ENCODE assay signal across 40 mouse cellular contexts in genomic region chr10:13225377-13226063, GRCm38 (mm10). TPM values are rescaled to one million over a fixed set of nuclear protein-coding genes. Genes with fewer than 3 reads are reported as not detected.
DNase-seq lines count a peak whose midpoint lies in the region; ATAC-seq and TF ChIP-seq lines count a peak whose summit lies in the region.
"Had no signal": no experiment of that assay in that cellular context is flagged by ENCODE, and none has a peak within 500 bp of the region (broad histone marks: within the 10 kb centered on the region; RNA-seq: fewer than 3 reads in every experiment).

No protein-coding gene starts in this region.

- peak overlapping the region; percentile 67 for H3K4me3 ChIP-seq in megakaryocyte, embryonic 14.5 days (replicated peaks)
- H3K4me3 ChIP-seq in limb, embryonic 14.5 days (replicated peaks; ENCODE audit: low read length) = no peak overlapping the region
- H3K4me3 ChIP-seq: forebrain, embryonic 13.5 days; heart, embryonic 13.5 days; hindbrain, embryonic 10.5 days; hindbrain, embryonic 15.5 days; layer of hippocampus, adult 2 months; left cerebral cortex, adult 2 months had no signal

- ATAC-seq in megakaryocyte, adult 5-6 weeks (ENCODE audit: poor library complexity, severe bottlenecking) = no peak
- no peak for ATAC-seq in limb, embryonic 14.5 days (ENCODE audit: low FRiP score, low read depth)
- ATAC-seq: CD4-positive, CD25-positive, alpha-beta regulatory T cell, adult 4 months; forebrain, embryonic 13.5 days; inflammation-experienced regulatory T-cells, adult 6 months; midbrain, embryonic 16.5 days had no signal

- H3K9ac ChIP-seq in limb, embryonic 14.5 days (ENCODE audit: low read depth, low read length, severe bottlenecking) = no peak overlapping the region
- H3K9ac ChIP-seq: forebrain, embryonic 13.5 days; heart, embryonic 13.5 days; hindbrain, embryonic 15.5 days; lung, embryonic 14.5 days had no signal

- peaks cover 14% of the 10 kb centered on the region for H3K36me3 ChIP-seq in megakaryocyte, embryonic 14.5 days (replicated peaks; ENCODE audit: low read length)
- peaks cover 31% of the 10 kb centered on the region for H3K36me3 ChIP-seq in limb, embryonic 14.5 days (ENCODE audit: control insufficient read depth, insufficient read depth, low read length)
- H3K36me3 ChIP-seq: hindbrain, embryonic 15.5 days had no signal

- no peak overlapping the region for H3K4me2 ChIP-seq in limb, embryonic 14.5 days (replicated peaks; ENCODE audit: low read depth, low read length, severe bottlenecking)
- H3K4me2 ChIP-seq: forebrain, embryonic 13.5 days; heart, embryonic 13.5 days; hindbrain, embryonic 15.5 days; lung, embryonic 14.5 days; midbrain, embryonic 11.5 days had no signal

- H3K4me1 ChIP-seq in megakaryocyte, embryonic 14.5 days = peaks cover 59% of the 10 kb centered on the region
- no peaks in the 10 kb centered on the region for H3K4me1 ChIP-seq in limb, embryonic 14.5 days (ENCODE audit: control insufficient read depth, insufficient read depth, low read length)
- H3K4me1 ChIP-seq: forebrain, embryonic 13.5 days; hindbrain, embryonic 10.5 days; hindbrain, embryonic 15.5 days had no signal

- H3K27ac ChIP-seq in limb, embryonic 14.5 days (replicated peaks; ENCODE audit: low read depth, low read length) = 0 out of 2 replicates have a peak overlapping the region, but pooled peaks have one; percentile 26
- H3K27ac ChIP-seq: forebrain, embryonic 13.5 days; hindbrain, embryonic 10.5 days; hindbrain, embryonic 15.5 days; layer of hippocampus, adult 2 months; left cerebral cortex, adult 2 months had no signal

- H3K9me3 ChIP-seq in megakaryocyte, embryonic 14.5 days = no peaks in the 10 kb centered on the region
- no peaks in the 10 kb centered on the region for H3K9me3 ChIP-seq in limb, embryonic 14.5 days (ENCODE audit: control insufficient read depth, low read length)
- H3K9me3 ChIP-seq: forebrain, embryonic 13.5 days; heart, embryonic 13.5 days; hindbrain, embryonic 10.5 days; hindbrain, embryonic 15.5 days had no signal

- DNase-seq in heart, adult 11 months = peak; percentile 52
- no peak for DNase-seq in heart, postnatal 4 days
- no peak for DNase-seq in limb, embryonic 14.5 days (ENCODE audit: low spot score)
- DNase-seq in adrenal gland, postnatal 10 days = no peak
- DNase-seq in urinary bladder, postnatal 4 days (ENCODE audit: low spot score in 2 of 2) = no peak
- DNase-seq: adrenal gland, postnatal 36 days; cerebellum, adult 8-10 months; cerebellum, postnatal 25 days; heart, postnatal 10 days; kidney, adult 2 months; kidney, postnatal 36 days; lung, embryonic 14.5 days; lung, postnatal 14 days; right cerebral cortex, postnatal 4 days; thymus, postnatal 4 days had no signal

- no peak for TF ChIP-seq POLR2A in limb, embryonic 14.5 days (IDR thresholded peaks at IDR 0.05; ENCODE audit: borderline replicate concordance, extremely low read depth, insufficient read depth, insufficient read length)

- 89% methylated on average over 7 of the region's 7 CpGs for WGBS in limb, embryonic 14.5 days

- H3K27me3 ChIP-seq in megakaryocyte, embryonic 14.5 days (replicated peaks) = no peaks in the 10 kb centered on the region
- no peaks in the 10 kb centered on the region for H3K27me3 ChIP-seq in limb, embryonic 14.5 days (ENCODE audit: control insufficient read depth, insufficient read depth, low read length)
- H3K27me3 ChIP-seq: forebrain, embryonic 13.5 days; heart, embryonic 13.5 days; hindbrain, embryonic 15.5 days had no signal

RNA-seq across cellular contexts. Expression of gene Ltv1, which starts 32.6 kb away (rescaled TPM):
- 10 to 100 TPM; 29.8 to 36.1 TPM for total RNA-seq in heart, postnatal 4 days (2021)
- 1.5 and 18.6 TPM in 2 replicates for polyA plus RNA-seq in megakaryocyte, embryonic 14.5 days (2012; ENCODE audit: insufficient read depth, low replicate concordance)
- 39.0 and 45.8 TPM in 2 replicates for total RNA-seq in megakaryocyte, adult 5-6 weeks (2015)
- 34.6 and 42.4 TPM in 2 replicates for total RNA-seq in megakaryocyte, adult 5-6 weeks (2017)
- polyA plus RNA-seq in limb, embryonic 14.5 days (2012; rRNA removed) = 50.7 and 66.4 TPM in 2 replicates
- polyA plus RNA-seq in limb, embryonic 14.5 days (2014; fragmentation: Nextera tagmentation; extraction: Ambion mirVana) = 69.0 and 72.8 TPM in 2 replicates
- total RNA-seq in adrenal gland, postnatal 10 days (2021) = 10 to 100 TPM; 30.5 to 37.0 TPM

RNA-seq across cellular contexts. Expression of gene Zc2hc1b, which starts 47.7 kb away (rescaled TPM):
- total RNA-seq in heart, postnatal 4 days (2021) = not detected
- not detected in 2 replicates for polyA plus RNA-seq in megakaryocyte, embryonic 14.5 days (2012; ENCODE audit: insufficient read depth, low replicate concordance)
- not detected in 2 replicates for total RNA-seq in megakaryocyte, adult 5-6 weeks (2015)
- not detected in 2 replicates for total RNA-seq in megakaryocyte, adult 5-6 weeks (2017)
- 0.14 TPM in 1 of 2 replicates, not detected in the other for polyA plus RNA-seq in limb, embryonic 14.5 days (2012; rRNA removed)
- not detected in 2 replicates for polyA plus RNA-seq in limb, embryonic 14.5 days (2014; fragmentation: Nextera tagmentation; extraction: Ambion mirVana)
- not detected for total RNA-seq in adrenal gland, postnatal 10 days (2021)
- total RNA-seq: adrenal gland, adult 18-20 months; adrenal gland, postnatal 36 days; gastrocnemius, adult 8-10 months; gastrocnemius, postnatal 4 days; heart, adult 8-10 months; heart, postnatal 10 days; layer of hippocampus, adult 2 months; layer of hippocampus, postnatal 14 days; left cerebral cortex, adult 2 months; left cerebral cortex, postnatal 25 days; liver, adult 2 months; neutrophil, adult 5-6 weeks had no signal
- polyA plus RNA-seq: brain, embryonic 14.5 days; CD4-positive, CD25-positive, alpha-beta regulatory T cell, adult 4 months; forebrain, embryonic 13.5 days; heart, embryonic 13.5 days; hindbrain, embryonic 10.5 days; hindbrain, embryonic 15.5 days; inflammation-experienced regulatory T-cells, adult 6 months; kidney, adult 2 months; kidney, embryonic 16.5 days; liver, adult 2 months; lung, embryonic 14.5 days; midbrain, embryonic 11.5 days; midbrain, embryonic 16.5 days; neural tube, embryonic 11.5 days; spleen, adult 2 months; thymus, postnatal 0 days had no signal
